ENCODE assay signal across 9 mouse cellular contexts in the genomic region with DNA sequence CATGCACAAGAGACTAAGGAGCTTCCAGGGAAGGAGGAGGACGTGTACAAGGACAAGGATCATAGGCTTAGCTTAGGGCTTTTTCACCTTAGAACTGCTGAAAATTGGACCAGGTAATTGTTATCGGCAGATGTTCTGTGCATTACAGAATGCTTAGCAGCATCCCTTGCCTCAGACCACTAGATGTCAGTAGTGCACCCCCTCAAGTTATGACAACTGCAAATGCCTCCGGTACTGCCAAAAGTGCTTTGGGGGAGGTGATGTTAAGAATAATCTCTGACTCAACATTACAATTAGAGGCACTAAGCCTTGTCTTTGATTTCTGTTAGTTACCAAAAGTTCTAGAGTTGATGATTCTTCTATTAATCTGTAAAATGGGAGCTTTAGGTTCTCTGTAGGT. TPM values are rescaled to one million over a fixed set of nuclear protein-coding genes. Genes with fewer than 3 reads are reported as not detected.
A peak's percentile ranks its signal among the peaks of the same experiment; 100 is the strongest.
DNase-seq lines count a peak whose midpoint lies in the region; ATAC-seq and TF ChIP-seq lines count a peak whose summit lies in the region.
"Had no signal": no experiment of that assay in that cellular context is flagged by ENCODE, and none has a peak within 500 bp of the region (broad histone marks: within the 10 kb centered on the region; RNA-seq: fewer than 3 reads in every experiment).

No protein-coding gene starts in this region.

- WGBS in heart, adult 2 months, result 22% methylated on average over 3 of the region's 3 CpGs
- 52% methylated on average over 3 of the region's 3 CpGs for WGBS in midbrain, embryonic 14.5 days
- 43% methylated on average over 3 of the region's 3 CpGs for WGBS in midbrain, embryonic 15.5 days
- 36% methylated on average over 3 of the region's 3 CpGs for WGBS in intestine, embryonic 15.5 days

- H3K27ac ChIP-seq in heart, adult 2 months, result no peak overlapping the region
- H3K27ac ChIP-seq in midbrain, embryonic 14.5 days (replicated peaks; ENCODE audit: low read depth, low read length), result no peak overlapping the region
- no peak overlapping the region for H3K27ac ChIP-seq in midbrain, embryonic 15.5 days
- H3K27ac ChIP-seq in intestine, embryonic 15.5 days, result no peak overlapping the region
- H3K27ac ChIP-seq: heart, embryonic 13.5 days had no signal

- no peak for TF ChIP-seq POLR2A in heart, adult 2 months (IDR thresholded peaks at IDR 0.05; ENCODE audit: insufficient read depth, low read depth, low read length)

- intact Hi-C loops in heart, adult 2 months (cut with DNase I), result no loop called here
- intact Hi-C loops in left cerebral cortex, postnatal 25 days (cut with DNase I), result no loop called here

- no peak overlapping the region for H3K4me3 ChIP-seq in heart, adult 2 months
- no peak overlapping the region for H3K4me3 ChIP-seq in midbrain, embryonic 14.5 days (replicated peaks; ENCODE audit: low read depth, low read length)
- no peak overlapping the region for H3K4me3 ChIP-seq in midbrain, embryonic 15.5 days
- H3K4me3 ChIP-seq in intestine, embryonic 15.5 days (replicated peaks), result no peak overlapping the region
- H3K4me3 ChIP-seq: heart, embryonic 13.5 days had no signal

- no peaks in the 10 kb centered on the region for H3K36me3 ChIP-seq in heart, adult 2 months (ENCODE audit: control insufficient read depth, insufficient read depth, low read length)
- H3K36me3 ChIP-seq in midbrain, embryonic 14.5 days (ENCODE audit: control insufficient read depth, insufficient read depth, low read length), result no peaks in the 10 kb centered on the region
- H3K36me3 ChIP-seq in midbrain, embryonic 15.5 days (replicated peaks), result no peaks in the 10 kb centered on the region
- no peaks in the 10 kb centered on the region for H3K36me3 ChIP-seq in intestine, embryonic 15.5 days
- H3K36me3 ChIP-seq: heart, embryonic 13.5 days had no signal

- TF ChIP-seq CTCF in heart, adult 2 months (IDR thresholded peaks at IDR 0.05), result peak; percentile 70

- H3K4me1 ChIP-seq in heart, adult 2 months (ENCODE audit: control insufficient read depth, insufficient read depth, low read length), result no peaks in the 10 kb centered on the region
- no peaks in the 10 kb centered on the region for H3K4me1 ChIP-seq in midbrain, embryonic 14.5 days (ENCODE audit: control insufficient read depth, insufficient read depth, low read length)
- H3K4me1 ChIP-seq in midbrain, embryonic 15.5 days, result no peaks in the 10 kb centered on the region
- H3K4me1 ChIP-seq in intestine, embryonic 15.5 days (replicated peaks), result no peaks in the 10 kb centered on the region
- H3K4me1 ChIP-seq: heart, embryonic 13.5 days had no signal

- H3K9ac ChIP-seq in heart, adult 2 months (ENCODE audit: low read depth, low read length), result no peak overlapping the region
- H3K9ac ChIP-seq in midbrain, embryonic 14.5 days (replicated peaks; ENCODE audit: low read length), result no peak overlapping the region
- no peak overlapping the region for H3K9ac ChIP-seq in midbrain, embryonic 15.5 days
- no peak overlapping the region for H3K9ac ChIP-seq in intestine, embryonic 15.5 days
- H3K9ac ChIP-seq: heart, embryonic 13.5 days had no signal

- H3K4me2 ChIP-seq in midbrain, embryonic 14.5 days (ENCODE audit: low read length), result no peak overlapping the region
- H3K4me2 ChIP-seq in midbrain, embryonic 15.5 days, result no peak overlapping the region
- no peak overlapping the region for H3K4me2 ChIP-seq in intestine, embryonic 15.5 days (replicated peaks)
- H3K4me2 ChIP-seq: heart, embryonic 13.5 days had no signal

- no peak for TF ChIP-seq EP300 in heart, adult 2 months (IDR thresholded peaks at IDR 0.05; ENCODE audit: insufficient read depth, low read depth, low read length)

- no peaks in the 10 kb centered on the region for H3K27me3 ChIP-seq in heart, adult 2 months (ENCODE audit: control insufficient read depth, insufficient read depth, low read length)
- no peaks in the 10 kb centered on the region for H3K27me3 ChIP-seq in midbrain, embryonic 14.5 days (ENCODE audit: control insufficient read depth, insufficient read depth, low read length)
- H3K27me3 ChIP-seq in midbrain, embryonic 15.5 days (replicated peaks), result no peaks in the 10 kb centered on the region
- no peaks in the 10 kb centered on the region for H3K27me3 ChIP-seq in intestine, embryonic 15.5 days (replicated peaks)
- H3K27me3 ChIP-seq: heart, embryonic 13.5 days had no signal

- no peaks in the 10 kb centered on the region for H3K79me2 ChIP-seq in heart, adult 2 months (replicated peaks; ENCODE audit: control insufficient read depth, insufficient read depth, low read length)

- DNase-seq in heart, adult 2 months, result peak in 1 of 2 experiments; percentile 2
- DNase-seq in heart, adult 11 months, result no peak
- DNase-seq in midbrain, embryonic 14.5 days, result peak; percentile 66
- peak; percentile 18 to 34 for DNase-seq in cerebellum, postnatal 25 days
- peak; percentile 19 to 41 for DNase-seq in left cerebral cortex, postnatal 25 days (ENCODE audit: low spot score in 2 of 2)
- DNase-seq in spleen, postnatal 36 days (ENCODE audit: low spot score in 2 of 2), result no peak

- no peaks in the 10 kb centered on the region for H3K9me3 ChIP-seq in midbrain, embryonic 14.5 days (ENCODE audit: control insufficient read depth, low read length)
- no peaks in the 10 kb centered on the region for H3K9me3 ChIP-seq in midbrain, embryonic 15.5 days
- no peaks in the 10 kb centered on the region for H3K9me3 ChIP-seq in intestine, embryonic 15.5 days
- H3K9me3 ChIP-seq: heart, embryonic 13.5 days had no signal

- no peak for ATAC-seq in midbrain, embryonic 14.5 days (ENCODE audit: low FRiP score, low TSS enrichment)
- no peak for ATAC-seq in midbrain, embryonic 15.5 days (replicated peaks)
- ATAC-seq in intestine, embryonic 15.5 days, result no peak

RNA-seq across cellular contexts. Expression of a gene that starts 56.2 kb away (rescaled TPM):
- total RNA-seq in heart, adult 2 months (2021), result not detected
- polyA plus RNA-seq in heart, adult 2 months (2012; rRNA removed), result 0.18 TPM in 1 of 2 replicates, not detected in the other
- polyA plus RNA-seq in midbrain, embryonic 14.5 days (2014; fragmentation: Nextera tagmentation; extraction: Ambion mirVana), result 5.8 and 6.6 TPM in 2 replicates
- polyA plus RNA-seq in midbrain, embryonic 15.5 days (2015; fragmentation: Nextera tagmentation; extraction: Ambion mirVana), result 4.9 and 5.1 TPM in 2 replicates
- total RNA-seq in left cerebral cortex, postnatal 25 days (2021), result 1 to 10 TPM in 1 of 2 experiments, under 1 TPM in 1; 0.73 to 1.6 TPM
- 0.57 and 0.67 TPM in 2 replicates for polyA plus RNA-seq in intestine, embryonic 15.5 days (2015; fragmentation: Nextera tagmentation; extraction: Ambion mirVana)

Comparison
In these comparisons a context has a peak if more than half of its experiments do, and no peak if none do; other contexts are left out.
1. DNase-seq: peak in midbrain, embryonic 14.5 days (single experiment), cerebellum, postnatal 25 days (2 of 2) and left cerebral cortex, postnatal 25 days (2 of 2); none in heart, adult 11 months (single experiment) and spleen, postnatal 36 days (0 of 2).